In the genomic region with DNA sequence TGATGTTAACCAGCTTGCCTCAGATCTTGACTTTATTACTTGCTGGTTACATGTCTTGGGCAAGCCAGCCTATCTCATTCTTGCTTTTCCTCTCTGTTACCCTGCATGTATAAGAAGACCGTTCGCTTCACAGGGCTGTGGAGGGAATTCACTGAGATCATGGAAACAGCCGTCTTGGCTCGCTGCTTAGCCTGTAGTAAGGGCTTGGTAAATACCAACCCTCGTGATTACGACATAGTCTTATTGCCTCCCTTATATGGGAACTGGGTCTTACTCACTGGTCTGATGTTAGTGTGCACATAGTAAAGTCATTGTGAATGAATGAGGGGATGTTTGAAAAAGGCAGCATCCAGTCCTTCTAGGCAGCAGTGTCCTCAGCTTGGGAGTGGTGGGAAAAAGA, we compare ENCODE assay signal across 10 mouse cellular contexts. TPM values are rescaled to one million over a fixed set of nuclear protein-coding genes. Genes with fewer than 3 reads are reported as not detected.
DNase-seq lines count a peak whose midpoint lies in the region; ATAC-seq and TF ChIP-seq lines count a peak whose summit lies in the region.
"Had no signal": no experiment of that assay in that cellular context is flagged by ENCODE, and none has a peak within 500 bp of the region (broad histone marks: within the 10 kb centered on the region; RNA-seq: fewer than 3 reads in every experiment).

No protein-coding gene starts in this region.

- WGBS in heart, adult 2 months = 23% methylated on average over 6 of the region's 6 CpGs
- WGBS in lung, embryonic 16.5 days = 20% methylated on average over 6 of the region's 6 CpGs

- peak overlapping the region; percentile 64 for H3K27ac ChIP-seq in heart, adult 2 months
- H3K27ac ChIP-seq in embryonic fibroblast, embryonic 13.5 days (ENCODE audit: insufficient read depth, low read length) = peak overlapping the region; percentile 96
- 0 out of 2 replicates have a peak overlapping the region, but pooled peaks have one; percentile 7 for H3K27ac ChIP-seq in lung, embryonic 16.5 days (ENCODE audit: low read length)
- H3K27ac ChIP-seq: embryonic facial prominence, embryonic 15.5 days; hindbrain, embryonic 13.5 days had no signal

- H3K9ac ChIP-seq in heart, adult 2 months (ENCODE audit: low read depth, low read length) = no peak overlapping the region
- no peak overlapping the region for H3K9ac ChIP-seq in lung, embryonic 16.5 days (ENCODE audit: low read length)
- H3K9ac ChIP-seq: embryonic facial prominence, embryonic 15.5 days; hindbrain, embryonic 13.5 days had no signal

- H3K79me2 ChIP-seq in heart, adult 2 months (replicated peaks; ENCODE audit: control insufficient read depth, insufficient read depth, low read length) = peaks cover 8% of the 10 kb centered on the region
- H3K79me2 ChIP-seq in C2C12 (ENCODE audit: control insufficient read depth, insufficient read depth) = peaks cover 100% of the 10 kb centered on the region

- TF ChIP-seq EP300 in heart, adult 2 months (IDR thresholded peaks at IDR 0.05; ENCODE audit: insufficient read depth, low read depth, low read length) = 0 out of 2 replicates have a peak, but pooled peaks have one; percentile 5

- no peaks in the 10 kb centered on the region for H3K27me3 ChIP-seq in heart, adult 2 months (ENCODE audit: control insufficient read depth, insufficient read depth, low read length)
- no peaks in the 10 kb centered on the region for H3K27me3 ChIP-seq in C2C12 (ENCODE audit: control insufficient read depth, insufficient read depth, insufficient read length)
- H3K27me3 ChIP-seq in lung, embryonic 16.5 days (ENCODE audit: control insufficient read depth, insufficient read depth, low read depth, low read length) = no peaks in the 10 kb centered on the region
- H3K27me3 ChIP-seq: embryonic facial prominence, embryonic 15.5 days; hindbrain, embryonic 13.5 days had no signal

- peaks cover 76% of the 10 kb centered on the region for H3K36me3 ChIP-seq in heart, adult 2 months (ENCODE audit: control insufficient read depth, insufficient read depth, low read length)
- H3K36me3 ChIP-seq in C2C12 (ENCODE audit: control insufficient read depth, insufficient read depth) = peaks cover 92% of the 10 kb centered on the region
- no peaks in the 10 kb centered on the region; the same call in 1 of the 2 replicates for H3K36me3 ChIP-seq in lung, embryonic 16.5 days (ENCODE audit: control insufficient read depth, insufficient read depth, low read length)
- H3K36me3 ChIP-seq: hindbrain, embryonic 13.5 days had no signal

- peak; percentile 96 for ATAC-seq in lung, embryonic 16.5 days (ENCODE audit: low read depth)

- no peak overlapping the region for H3K4me3 ChIP-seq in heart, adult 2 months
- no peak overlapping the region for H3K4me3 ChIP-seq in C2C12 (ENCODE audit: insufficient read depth, poor library complexity, severe bottlenecking)
- no peak overlapping the region for H3K4me3 ChIP-seq in embryonic fibroblast, embryonic 13.5 days (ENCODE audit: insufficient read depth, low read length)
- H3K4me3 ChIP-seq in lung, embryonic 16.5 days (ENCODE audit: low read length) = no peak overlapping the region
- H3K4me3 ChIP-seq: embryonic facial prominence, embryonic 15.5 days; hindbrain, embryonic 13.5 days had no signal

- no peak overlapping the region for H3K4me2 ChIP-seq in lung, embryonic 16.5 days (ENCODE audit: low read depth, low read length)
- H3K4me2 ChIP-seq: embryonic facial prominence, embryonic 15.5 days; hindbrain, embryonic 13.5 days had no signal

- H3ac ChIP-seq in C2C12 (ENCODE audit: control insufficient read depth, insufficient read length, low read depth) = no peak overlapping the region

- no peak for TF ChIP-seq CTCF in heart, adult 2 months (IDR thresholded peaks at IDR 0.05)
- TF ChIP-seq CTCF in C2C12 (IDR thresholded peaks at IDR 0.05; ENCODE audit: control insufficient read depth, insufficient read depth, insufficient read length) = no peak
- no peak for TF ChIP-seq CTCF in embryonic fibroblast, embryonic 13.5 days (IDR thresholded peaks at IDR 0.05; ENCODE audit: borderline replicate concordance, insufficient read depth, low read length)

- TF ChIP-seq POLR2A in heart, adult 2 months (IDR thresholded peaks at IDR 0.05; ENCODE audit: insufficient read depth, low read depth, low read length) = no peak
- no peak for TF ChIP-seq POLR2A in embryonic fibroblast, embryonic 13.5 days (IDR thresholded peaks at IDR 0.05; ENCODE audit: low read depth, low read length)

- peak; percentile 62 to 70 for DNase-seq in heart, adult 2 months
- DNase-seq in heart, postnatal 25 days (ENCODE audit: low spot score) = no peak
- no peak for DNase-seq in spleen, adult 12 weeks (ENCODE audit: low spot score)
- DNase-seq in B cell, adult 2 months = no peak
- no peak for DNase-seq in ovary, postnatal 36 days (ENCODE audit: low spot score)

- peaks cover 49% of the 10 kb centered on the region for H3K4me1 ChIP-seq in heart, adult 2 months (ENCODE audit: control insufficient read depth, insufficient read depth, low read length)
- H3K4me1 ChIP-seq in embryonic fibroblast, embryonic 13.5 days (ENCODE audit: control insufficient read depth, insufficient read depth, low read length) = peaks cover 16% of the 10 kb centered on the region
- peaks cover 12% of the 10 kb centered on the region for H3K4me1 ChIP-seq in lung, embryonic 16.5 days (replicated peaks; ENCODE audit: control insufficient read depth, insufficient read depth, low read length)

- H3K79me3 ChIP-seq in C2C12 (ENCODE audit: low read depth) = peaks cover 88% of the 10 kb centered on the region

- no peaks in the 10 kb centered on the region for H3K9me3 ChIP-seq in lung, embryonic 16.5 days (ENCODE audit: control insufficient read depth, low read length)
- H3K9me3 ChIP-seq: embryonic facial prominence, embryonic 15.5 days; hindbrain, embryonic 13.5 days had no signal

- intact Hi-C loops in heart, adult 2 months (cut with DNase I) = loop anchor here (10.0 kb wide), 1 partner anchor 394 kb away; a partner anchor contains a TSS
- intact Hi-C loops in heart, postnatal 25 days (cut with DNase I) = no loop called here

TF ChIP-seq in C2C12, 6 proteins besides CTCF, POLR2A, EP300 and RAD21:
- no peak for TF ChIP-seq MYOD1 (IDR thresholded peaks at IDR 0.05; ENCODE audit: control insufficient read depth, insufficient read length, low read depth)
- peak; percentile 92 for TF ChIP-seq CEBPB (IDR thresholded peaks at IDR 0.05; ENCODE audit: low read depth)

RNA-seq across cellular contexts. Expression of a gene that starts 10.4 kb away (rescaled TPM):
- 100 to 1,000 TPM; 154 to 174 TPM for total RNA-seq in heart, adult 2 months (2021)
- 80.2 and 114 TPM in 2 replicates for polyA plus RNA-seq in heart, adult 2 months (2012; rRNA removed)
- 100 to 1,000 TPM; 135 to 205 TPM for total RNA-seq in heart, postnatal 25 days (2021)
- polyA plus RNA-seq in C2C12 (2012; fragmentation: generic; extraction: Trizol) = 57.7 TPM
- polyA plus RNA-seq in embryonic fibroblast, embryonic 13.5 days (2011; ENCODE audit: insufficient read length, low read depth, missing spikeins) = 657 and 704 TPM in 2 replicates
- 90.5 and 107 TPM in 2 replicates for polyA plus RNA-seq in lung, embryonic 16.5 days (2015; fragmentation: Nextera tagmentation; extraction: Ambion mirVana)

Comparison
In these comparisons a context has a peak if more than half of its experiments do, and no peak if none do; other contexts are left out.
1. DNase-seq: peak in heart, adult 2 months (2 of 2); none in heart, postnatal 25 days (single experiment), spleen, adult 12 weeks (single experiment), B cell, adult 2 months (0 of 2) and ovary, postnatal 36 days (single experiment).
2. H3K27ac ChIP-seq: peak in every context shown above with its lines; median percentile 96 in embryonic fibroblast, embryonic 13.5 days; 64 in heart, adult 2 months; 7 in lung, embryonic 16.5 days.